Mouse (Mus musculus) erythroid progenitor cell, adult 5-6 weeks (primary cell): Measurements from ENCODE around the gene Mrpl41. TPM values are rescaled to one million over a fixed set of nuclear protein-coding genes. Genes with fewer than 3 reads are reported as not detected.

Source experiments
- ATAC-seq: replicated peaks from 2 replicates; pipeline ENCODE4 v1.8.0; 2016; ENCODE audit warnings: moderate number of reproducible peaks, mild to moderate bottlenecking, moderate TSS enrichment, inconsistent platforms; ENCODE audit not compliant: poor library complexity, low FRiP score, severe bottlenecking
- total RNA-seq, 2 experiments: library from RNA; stranded (forward) in 1 of 2; stranded (reverse) in 1 of 2; fragments of 150-400 nt in 1 of 2; fragments of 186-747, 209-891 nt in 1 of 2; gene quantifications; 2 replicates each; pipeline versions ENCODE4 v1.2.3 to v1.2.4; 2015 to 2017; ENCODE audit warnings: low replicate concordance in 2 of 2

The Mrpl41 gene
- 31.9 and 38.6 TPM in 2 replicates for total RNA-seq (2015; ENCODE audit: low replicate concordance)
- 37.8 and 40.9 TPM in 2 replicates for total RNA-seq (2017; ENCODE audit: low replicate concordance)

- ATAC-seq = peak; percentile 89
These were observed at the start of gene Mrpl41 for GRCm38 (mm10) chr2:24974906-24975703. Gene Mrpl41, minus strand, starts transcription at chr2:24975098.

GRCm38 (mm10) chr2:25022678-25023077 lies 47.8 kb upstream of the Mrpl41 start:
- no peak for ATAC-seq

GRCm38 (mm10) chr2:25008250-25008649 lies 33.4 kb upstream of the Mrpl41 start:
- 0 out of 2 replicates have a peak, but pooled peaks have one; percentile 61 for ATAC-seq

GRCm38 (mm10) chr2:25006767-25007166 lies 31.9 kb upstream of the Mrpl41 start:
- no peak for ATAC-seq

GRCm38 (mm10) chr2:25003946-25004786 lies 29.3 kb upstream of the Mrpl41 start:
- ATAC-seq = no peak

- ATAC-seq = peak; percentile 77
These were observed 25.8 kb upstream of the Mrpl41 start for GRCm38 (mm10) chr2:25000544-25001235.

GRCm38 (mm10) chr2:24996471-24996870 lies 21.6 kb upstream of the Mrpl41 start:
- ATAC-seq = no peak

GRCm38 (mm10) chr2:24995332-24995731 lies 20.4 kb upstream of the Mrpl41 start:
- ATAC-seq = no peak

GRCm38 (mm10) chr2:24987762-24988161 lies 12.9 kb upstream of the Mrpl41 start:
- ATAC-seq = no peak

GRCm38 (mm10) chr2:24976960-24977359 lies 2.1 kb upstream of the Mrpl41 start:
- peak; percentile 73 for ATAC-seq

- peak; percentile 59 for ATAC-seq
These were observed 903 bp upstream of the Mrpl41 start, which contains the start of gene Pnpla7 for GRCm38 (mm10) chr2:24975704-24976297. Gene Pnpla7, plus strand, starts transcription at chr2:24976033.

GRCm38 (mm10) chr2:24974452-24974851 lies 446 bp downstream of the Mrpl41 start:
- ATAC-seq = peak; percentile 47

- no peak for ATAC-seq
These were observed 4.5 kb downstream of the Mrpl41 start for GRCm38 (mm10) chr2:24970386-24970785.

GRCm38 (mm10) chr2:24962304-24963000 lies 12.4 kb downstream of the Mrpl41 start, which contains the start of gene Dph7:
Gene Dph7, plus strand, starts transcription at chr2:24962400.
- peak; percentile 98 for ATAC-seq

GRCm38 (mm10) chr2:24960910-24961309 lies 14.0 kb downstream of the Mrpl41 start:
- ATAC-seq = no peak

GRCm38 (mm10) chr2:24952537-24953055 lies 22.3 kb downstream of the Mrpl41 start:
- ATAC-seq = no peak

- peak; percentile 21 for ATAC-seq
These were observed 24.7 kb downstream of the Mrpl41 start for GRCm38 (mm10) chr2:24950189-24950535.

- ATAC-seq = peak; percentile 97
These were observed 25.3 kb downstream of the Mrpl41 start, which contains the start of gene Zmynd19 for GRCm38 (mm10) chr2:24949421-24950188. Gene Zmynd19, plus strand, starts transcription at chr2:24949792.
